Mouse (Mus musculus) ES-E14 (cell line): ENCODE measurements around the gene Rgma. TPM values are rescaled to one million over a fixed set of nuclear protein-coding genes. Genes with fewer than 3 reads are reported as not detected.
A peak's percentile ranks its signal among the peaks of the same experiment; 100 is the strongest.

Source experiments
- DNase-seq: peaks from one replicate; pipeline ENCODE4 v3.0.0-alpha.2; 2013; ENCODE audit warnings: low read depth, low spot score
- H3K27ac ChIP-seq: 2 replicates; pipeline ENCODE4 v1.5.1; 2012; ENCODE audit warnings: low read depth, mild to moderate bottlenecking, low read length, moderate library complexity, mixed read lengths; ENCODE audit not compliant: poor library complexity, insufficient read depth, severe bottlenecking
- H3K36me3 ChIP-seq: 2 replicates; pipeline ENCODE4 v1.6.1; 2012; ENCODE audit warnings: mild to moderate bottlenecking, low read length, moderate library complexity, mixed read lengths; ENCODE audit not compliant: control insufficient read depth, poor library complexity, insufficient read depth, severe bottlenecking
- H3K4me1 ChIP-seq, 2 experiments: fragments of 150-350 bp in 1 of 2; sonication (generic) in 1 of 2; 2 replicates each; pipeline ENCODE4 v1.6.1; 2012; ENCODE audit warnings: low read length in 2 of 2, mild to moderate bottlenecking in 1 of 2, mixed read lengths in 1 of 2; ENCODE audit not compliant: control insufficient read depth in 2 of 2, insufficient read depth in 2 of 2, poor library complexity in 1 of 2
- H3K4me3 ChIP-seq, 2 experiments: fragments of 150-350 bp in 1 of 2; sonication (generic) in 1 of 2; 2 replicates each; pipeline ENCODE4 v1.5.1; 2012; ENCODE audit warnings: low read length in 2 of 2, low read depth in 1 of 2, mild to moderate bottlenecking in 1 of 2, mixed read lengths in 1 of 2; ENCODE audit not compliant: insufficient read depth in 1 of 2, poor library complexity in 1 of 2, severe bottlenecking in 1 of 2
- H3K9ac ChIP-seq: 2 replicates; pipeline ENCODE4 v1.6.1; 2012; ENCODE audit warnings: low read depth, mild to moderate bottlenecking, low read length, mixed read lengths; ENCODE audit not compliant: poor library complexity, insufficient read depth, severe bottlenecking
- H3K9me3 ChIP-seq: fragments of 150-350 bp; sonication (generic); 2 replicates; pipeline ENCODE4 v1.6.1; 2012; ENCODE audit warnings: low read depth, mild to moderate bottlenecking, low read length; ENCODE audit not compliant: control insufficient read depth, insufficient read depth
- CHD2 ChIP-seq: IDR thresholded peaks from 2 replicates; pipeline ENCODE4 v1.6.1; 2014; ENCODE audit warnings: mild to moderate bottlenecking, low read depth, low read length, inconsistent platforms
- HCFC1 ChIP-seq: IDR thresholded peaks from 2 replicates; pipeline ENCODE4 v1.6.1; 2012; ENCODE audit warnings: low read length, inconsistent platforms, borderline replicate concordance; ENCODE audit not compliant: insufficient read depth
- MAFK ChIP-seq: IDR thresholded peaks from 2 replicates; pipeline ENCODE4 v1.6.1; 2014; ENCODE audit warnings: mild to moderate bottlenecking, low read depth, low read length, inconsistent platforms; ENCODE audit not compliant: insufficient read depth
- ZC3H11A ChIP-seq: IDR thresholded peaks from 2 replicates; pipeline ENCODE4 v1.6.1; 2012; ENCODE audit warnings: low read depth, mild to moderate bottlenecking, inconsistent platforms, low read length, borderline replicate concordance
- ZNF384 ChIP-seq: IDR thresholded peaks from 2 replicates; pipeline ENCODE4 v1.6.1; 2012; ENCODE audit warnings: low read depth, low read length, inconsistent platforms
- in situ Hi-C, 2 experiments: fragments of 600-800 bp; cut with MboI; formaldehyde crosslinking; loops; one replicate each; pipeline ENCODE4 v1.15.1; 2025; ENCODE audit warnings: low sequenced_read_pairs in 2 of 2, inconsistent platforms in 1 of 2; ENCODE audit not compliant: unreplicated experiment in 2 of 2
- total RNA-seq: library from RNA; depleted of rRNA; stranded (reverse); fragments of 300-350 nt; gene quantifications from 2 replicates; pipeline ENCODE4 v1.2.3, GENCODE M21; 2012

The Rgma gene
- total RNA-seq, 1 experiment, result 3.7 TPM

DNA sequence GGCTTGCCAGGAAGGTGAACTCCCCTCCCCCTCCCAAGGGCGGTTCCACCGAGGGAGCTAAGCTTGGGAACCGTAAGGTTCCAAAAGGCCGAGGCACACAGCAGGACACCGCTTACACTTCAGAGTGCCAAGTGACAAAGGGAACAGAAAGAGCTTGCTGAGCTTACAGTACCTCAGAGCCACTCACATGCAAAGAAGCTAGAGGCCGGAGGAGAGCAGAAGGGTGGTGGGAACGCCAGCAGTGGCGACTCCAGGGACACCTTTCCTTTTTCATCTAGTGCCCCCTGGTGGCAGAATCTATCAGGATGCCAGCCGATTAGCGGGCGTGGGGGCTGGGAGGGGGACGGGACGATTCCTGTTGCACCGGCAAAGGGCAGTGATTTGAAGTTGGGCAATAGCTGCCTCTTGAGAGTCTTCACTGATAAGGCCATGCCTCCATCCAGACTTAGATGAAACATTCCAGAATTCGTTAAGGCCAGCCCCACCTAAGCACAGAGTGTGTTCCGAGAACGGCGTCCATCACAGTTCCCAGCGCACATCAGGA, 24.3 kb downstream of the Rgma start:
- 0 out of 2 replicates have a peak overlapping the region, but pooled peaks have one; percentile 27 for H3K27ac ChIP-seq
- peak overlapping the region; percentile 15 to 44 for H3K4me3 ChIP-seq
- peaks cover 0 to 10% of the 10 kb centered on the region in 2 experiments; a peak in 2 of 4 replicates for H3K4me1 ChIP-seq
- no peaks in the 10 kb centered on the region for H3K9me3 ChIP-seq
- peak overlapping the region; percentile 8; the same call in 1 of the 2 replicates for H3K9ac ChIP-seq
- DNase-seq, result peak; percentile 91
- TF ChIP-seq ZC3H11A (peak; percentile 24; the same call in 1 of the 2 replicates), ZNF384 (no peak), CHD2 (no peak), HCFC1 (peak; percentile 44; the same call in 1 of the 2 replicates), MAFK (no peak)
- in situ Hi-C loops, result loop anchor here (25.0 kb wide), 2 partner anchors 613 to 987 kb away; partner anchors contain the start of gene St8sia2 (in 1 of the 2)
- H3K36me3 ChIP-seq, result no peaks in the 10 kb centered on the region

DNA sequence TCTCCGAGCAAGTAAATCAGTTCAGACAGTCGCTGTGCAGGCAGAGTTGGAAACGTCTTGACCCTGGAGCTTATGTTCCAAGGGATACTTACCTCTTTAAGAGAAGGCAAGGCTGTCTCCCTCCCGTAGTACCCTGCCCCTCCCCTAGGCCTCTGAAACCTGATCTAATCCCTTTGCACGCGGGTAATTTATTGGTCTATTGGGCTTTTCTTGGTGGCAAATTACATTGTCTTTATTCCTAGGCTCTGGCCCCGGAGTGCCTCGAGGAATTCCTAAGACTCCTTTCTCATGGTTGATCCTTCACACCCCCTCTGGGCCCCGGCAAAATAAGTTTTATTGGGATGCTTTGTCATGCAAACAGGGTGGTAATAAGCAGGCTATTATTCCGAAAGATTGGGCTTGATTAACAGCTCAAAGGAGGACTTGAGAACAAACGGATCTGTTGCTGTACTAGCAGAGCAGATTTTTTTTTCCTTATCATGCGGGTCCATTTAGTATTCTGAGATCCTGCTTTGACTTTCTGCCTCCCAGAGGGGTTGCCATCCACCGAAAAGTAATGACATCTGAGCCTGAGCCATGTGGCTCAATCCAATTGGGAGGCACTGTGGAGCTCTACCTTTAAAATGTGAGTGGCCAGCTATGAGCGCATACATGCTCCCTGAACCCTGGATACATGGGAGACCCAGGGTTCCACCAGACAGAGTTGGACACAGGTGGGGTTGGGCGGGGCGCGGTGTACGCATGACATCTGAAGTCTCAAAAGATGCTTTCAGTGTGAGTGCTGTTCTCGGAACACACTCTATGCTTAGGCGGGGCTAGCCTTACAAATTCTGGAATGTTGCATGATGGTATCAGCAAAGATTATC, 25.0 kb downstream of the Rgma start:
- Histone ChIP-seq H3K36me3 (no peaks in the 10 kb centered on the region), H3K4me3 (peak overlapping the region; percentile 15 to 44; a peak in 3 of 4 replicates), H3K4me1 (peaks cover 0 to 10% of the 10 kb centered on the region in 2 experiments; a peak in 2 of 4 replicates), H3K9ac (no peak overlapping the region; the same call in 1 of the 2 replicates), H3K27ac (0 out of 2 replicates have a peak overlapping the region, but pooled peaks have one; percentile 27), H3K9me3 (no peaks in the 10 kb centered on the region)
- peak; percentile 91 for DNase-seq
- TF ChIP-seq ZNF384 (peak; percentile 90), ZC3H11A (no peak), MAFK (peak; percentile 58; the same call in 1 of the 2 replicates)
- in situ Hi-C loops, result loop anchor here in 1 of 2 experiments (25.0 kb wide), 1 partner anchor 988 kb away; no protein-coding TSS in a partner anchor

DNA sequence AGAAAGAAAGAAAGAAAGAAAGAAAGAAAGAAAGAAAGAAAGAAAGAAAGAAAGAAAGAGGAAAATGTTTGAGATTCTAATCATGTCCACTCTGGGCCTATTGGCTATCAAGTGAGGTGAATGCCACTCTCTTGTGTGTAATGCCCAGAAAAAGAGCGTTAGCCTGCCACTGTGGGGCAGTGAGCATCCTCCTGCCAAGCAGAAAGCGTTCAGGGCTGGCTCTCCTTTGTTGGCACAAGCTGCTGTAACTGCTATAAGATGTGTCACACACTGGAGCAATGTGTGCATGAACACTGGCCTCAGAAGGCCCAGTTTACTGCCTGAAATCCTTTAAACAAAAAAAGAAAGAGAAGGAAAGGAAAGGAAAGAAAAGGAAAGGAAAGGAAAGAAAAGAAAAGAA, 26.8 kb downstream of the Rgma start:
- Histone ChIP-seq H3K4me1 (peaks cover 0 to 10% of the 10 kb centered on the region in 2 experiments; a peak in 2 of 4 replicates), H3K9me3 (no peaks in the 10 kb centered on the region), H3K36me3 (no peaks in the 10 kb centered on the region), H3K4me3 (no peak overlapping the region), H3K27ac (no peak overlapping the region), H3K9ac (no peak overlapping the region)
- TF ChIP-seq ZNF384, result no peak
- TF ChIP-seq CHD2, result no peak
- TF ChIP-seq MAFK, result no peak
- no peak for TF ChIP-seq ZC3H11A
- TF ChIP-seq HCFC1, result no peak
- in situ Hi-C loops, result loop anchor here in 1 of 2 experiments (25.0 kb wide), 1 partner anchor 990 kb away; no protein-coding TSS in a partner anchor
- DNase-seq, result no peak

DNA sequence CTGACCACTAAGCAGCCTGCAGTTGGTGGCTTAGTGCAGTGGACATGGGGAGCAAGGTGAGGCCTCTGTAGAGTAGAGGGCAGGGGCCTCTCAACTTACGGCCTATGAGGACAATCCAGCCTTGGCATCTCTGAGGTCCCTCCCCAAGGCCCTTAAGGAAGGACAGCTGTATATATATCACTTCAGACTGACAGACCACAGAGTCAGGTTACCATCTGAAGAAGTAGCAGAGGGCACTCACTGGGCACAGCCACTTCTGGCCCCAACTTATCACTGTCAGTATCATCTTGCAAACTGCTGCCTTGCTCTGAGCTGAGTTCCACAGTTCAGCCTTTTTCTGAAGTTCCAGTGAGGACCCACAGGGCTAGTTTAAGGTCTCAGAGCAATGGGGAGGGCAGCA, 27.4 kb downstream of the Rgma start:
- Histone ChIP-seq H3K4me3 (no peak overlapping the region), H3K27ac (no peak overlapping the region), H3K4me1 (peaks cover 0 to 10% of the 10 kb centered on the region in 2 experiments; a peak in 2 of 4 replicates), H3K36me3 (no peaks in the 10 kb centered on the region), H3K9ac (no peak overlapping the region), H3K9me3 (no peaks in the 10 kb centered on the region)
- DNase-seq, result no peak
- in situ Hi-C loops, result loop anchor here in 1 of 2 experiments (25.0 kb wide), 1 partner anchor 990 kb away; no protein-coding TSS in a partner anchor
- TF ChIP-seq MAFK (no peak), HCFC1 (no peak), ZC3H11A (no peak), ZNF384 (no peak), CHD2 (no peak)
